Mouse (Mus musculus) 3134 (cell line): Measurements from ENCODE around the gene Rpap3.

ENCODE experiments used
- DNase-seq: peaks from one replicate; pipeline ENCODE4 v3.0.0-alpha.2; 2011; ENCODE audit warnings: low spot score; ENCODE audit not compliant: insufficient read length; ENCODE audit errors: extremely low read depth

Rpap3 gene

GRCm38 (mm10) chr15:97657856-97658754 is 47.5 kb downstream of the Rpap3 start:
- no peak for DNase-seq

- DNase-seq: no peak
Measured at GRCm38 (mm10) chr15:97657420-97657819, 48.2 kb downstream of the Rpap3 start.

- DNase-seq: no peak
Measured at GRCm38 (mm10) chr15:97649726-97650125, 55.9 kb downstream of the Rpap3 start.

GRCm38 (mm10) chr15:97648176-97648575 is 57.4 kb downstream of the Rpap3 start:
- no peak for DNase-seq

GRCm38 (mm10) chr15:97646426-97646825 is 59.2 kb downstream of the Rpap3 start:
- DNase-seq: no peak

GRCm38 (mm10) chr15:97643986-97644385 is 61.6 kb downstream of the Rpap3 start:
- DNase-seq: no peak
